Mouse (Mus musculus) lung, embryonic 16.5 days (tissue): ENCODE measurements around the gene Gh. TPM values are rescaled to one million over a fixed set of nuclear protein-coding genes. Genes with fewer than 3 reads are reported as not detected.

Experiments used
- ATAC-seq: fragments of 200-750 bp; cut with Nextera tagmentation; 2 replicates; pipeline ENCODE4 v1.8.0; 2017; ENCODE audit warnings: low read depth, mild to moderate bottlenecking, moderate library complexity
- H3K27ac ChIP-seq: fragments of 300-500 bp; sonication (generic); 2 replicates; pipeline ENCODE4 v1.5.1; 2014; ENCODE audit warnings: mild to moderate bottlenecking, control low read depth, low read length
- H3K27me3 ChIP-seq: fragments of 300-500 bp; sonication (generic); 2 replicates; pipeline ENCODE4 v1.6.1; 2014; ENCODE audit warnings: low read depth, low read length, mixed read lengths; ENCODE audit not compliant: control insufficient read depth, insufficient read depth
- H3K36me3 ChIP-seq: fragments of 300-500 bp; sonication (generic); 2 replicates; pipeline ENCODE4 v1.6.1; 2014; ENCODE audit warnings: low read length; ENCODE audit not compliant: control insufficient read depth, insufficient read depth
- H3K4me1 ChIP-seq: fragments of 300-500 bp; sonication (generic); replicated peaks from 2 replicates; pipeline ENCODE4 v1.6.1; 2014; ENCODE audit warnings: low read length, mixed read lengths; ENCODE audit not compliant: control insufficient read depth, insufficient read depth
- H3K4me2 ChIP-seq: fragments of 300-500 bp; sonication (generic); 2 replicates; pipeline ENCODE4 v1.6.1; 2014; ENCODE audit warnings: low read depth, low read length, control low read depth
- H3K4me3 ChIP-seq: fragments of 300-500 bp; sonication (generic); 2 replicates; pipeline ENCODE4 v1.5.1; 2014; ENCODE audit warnings: mild to moderate bottlenecking, low read length, control low read depth
- H3K9ac ChIP-seq: fragments of 300-500 bp; sonication (generic); 2 replicates; pipeline ENCODE4 v1.6.1; 2014; ENCODE audit warnings: low read length, control low read depth
- H3K9me3 ChIP-seq: fragments of 300-500 bp; sonication (generic); 2 replicates; pipeline ENCODE4 v1.6.1; 2016; ENCODE audit warnings: low read length; ENCODE audit not compliant: control insufficient read depth
- WGBS: fragments of 180-500 bp; shearing (Covaris S2); extraction: QIAGEN DNeasy Blood & Tissue Kit; methylation state at CpG from one replicate; pipeline ENCODE4 v1.1.7; 2014; 5-methylcytosine and 5-hydroxymethylcytosine counted together
- polyA plus RNA-seq: library from polyadenylated mRNA; unstranded; fragments of >200 nt; fragmentation: Nextera tagmentation; extraction: Ambion mirVana; gene quantifications from 2 replicates; pipeline ENCODE4 v1.2.1, GENCODE M21; 2015

Gh gene
- polyA plus RNA-seq, 1 experiment from 2014 or later: not detected

GRCm38 (mm10) chr11:106316416-106316815 lies 14.8 kb upstream of the Gh start:
- WGBS: 57% methylated on average over 1 of the region's 1 CpGs
- H3K27ac ChIP-seq: no peak overlapping the region
- no peak overlapping the region for H3K4me2 ChIP-seq
- no peaks in the 10 kb centered on the region for H3K27me3 ChIP-seq
- no peak for ATAC-seq
- H3K9me3 ChIP-seq: no peaks in the 10 kb centered on the region
- H3K9ac ChIP-seq: no peak overlapping the region
- peaks cover 3% of the 10 kb centered on the region; the same call in 1 of the 2 replicates for H3K4me1 ChIP-seq
- no peaks in the 10 kb centered on the region for H3K36me3 ChIP-seq
- H3K4me3 ChIP-seq: no peak overlapping the region

- no peaks in the 10 kb centered on the region for H3K27me3 ChIP-seq
- H3K9ac ChIP-seq: peak within 1 kb of the TSS; percentile 35; the same call in 1 of the 2 replicates
- H3K27ac ChIP-seq: peak within 1 kb of the TSS; percentile 38; the same call in 1 of the 2 replicates
- WGBS: 64% methylated on average over 9 of the region's 9 CpGs
- no peaks in the 10 kb centered on the region for H3K36me3 ChIP-seq
- H3K4me1 ChIP-seq: peaks cover 3% of the 10 kb centered on the region; the same call in 1 of the 2 replicates
- no peak within 1 kb of the TSS; the same call in 1 of the 2 replicates for H3K4me3 ChIP-seq
- H3K4me2 ChIP-seq: peak within 1 kb of the TSS; percentile 15; the same call in 1 of the 2 replicates
- ATAC-seq: no peak
- H3K9me3 ChIP-seq: no peaks in the 10 kb centered on the region
These were observed 12.7 kb upstream of the Gh start, which contains the start of gene Cd79b for GRCm38 (mm10) chr11:106314333-106314812. Gene Cd79b (minus strand): TSS chr11:106314762.

- Histone ChIP-seq H3K27me3 (no peaks in the 10 kb centered on the region), H3K27ac (no peak overlapping the region), H3K4me3 (no peak overlapping the region), H3K36me3 (no peaks in the 10 kb centered on the region), H3K9ac (no peak overlapping the region), H3K4me1 (no peaks in the 10 kb centered on the region), H3K4me2 (peak overlapping the region; percentile 15), H3K9me3 (no peaks in the 10 kb centered on the region)
- WGBS: 46% methylated on average over 5 of the region's 5 CpGs
- ATAC-seq: peak; percentile 88
These were observed 11.9 kb upstream of the Gh start for GRCm38 (mm10) chr11:106313533-106313932.

GRCm38 (mm10) chr11:106310123-106310522 lies 8.5 kb upstream of the Gh start:
- no peak overlapping the region for H3K4me2 ChIP-seq
- ATAC-seq: no peak
- no peaks in the 10 kb centered on the region for H3K36me3 ChIP-seq
- H3K27me3 ChIP-seq: no peaks in the 10 kb centered on the region
- H3K4me3 ChIP-seq: no peak overlapping the region
- WGBS: 76% methylated on average over 5 of the region's 5 CpGs
- H3K27ac ChIP-seq: no peak overlapping the region
- no peaks in the 10 kb centered on the region for H3K4me1 ChIP-seq
- H3K9ac ChIP-seq: no peak overlapping the region
- H3K9me3 ChIP-seq: no peaks in the 10 kb centered on the region

GRCm38 (mm10) chr11:106308162-106308561 lies 6.5 kb upstream of the Gh start:
- Histone ChIP-seq H3K27ac (no peak overlapping the region), H3K4me3 (no peak overlapping the region), H3K4me1 (no peaks in the 10 kb centered on the region), H3K9me3 (no peaks in the 10 kb centered on the region), H3K36me3 (no peaks in the 10 kb centered on the region), H3K4me2 (no peak overlapping the region), H3K27me3 (no peaks in the 10 kb centered on the region), H3K9ac (no peak overlapping the region)
- ATAC-seq: no peak
- 68% methylated on average over 11 of the region's 11 CpGs for WGBS

GRCm38 (mm10) chr11:106307432-106307831 lies 5.8 kb upstream of the Gh start:
- Histone ChIP-seq H3K9ac (no peak overlapping the region), H3K9me3 (no peaks in the 10 kb centered on the region), H3K36me3 (no peaks in the 10 kb centered on the region), H3K4me3 (no peak overlapping the region), H3K27ac (no peak overlapping the region), H3K27me3 (no peaks in the 10 kb centered on the region), H3K4me2 (no peak overlapping the region), H3K4me1 (no peaks in the 10 kb centered on the region)
- WGBS: 35% methylated on average over 5 of the region's 5 CpGs
- ATAC-seq: no peak

GRCm38 (mm10) chr11:106306758-106307157 lies 5.1 kb upstream of the Gh start:
- Histone ChIP-seq H3K4me2 (no peak overlapping the region), H3K27ac (no peak overlapping the region), H3K36me3 (no peaks in the 10 kb centered on the region), H3K4me3 (no peak overlapping the region), H3K9ac (no peak overlapping the region), H3K9me3 (no peaks in the 10 kb centered on the region), H3K27me3 (no peaks in the 10 kb centered on the region), H3K4me1 (no peaks in the 10 kb centered on the region)
- 85% methylated on average over 9 of the region's 9 CpGs for WGBS
- no peak for ATAC-seq

- Histone ChIP-seq H3K27me3 (no peaks in the 10 kb centered on the region), H3K9me3 (no peaks in the 10 kb centered on the region), H3K4me1 (no peaks in the 10 kb centered on the region), H3K4me3 (no peak overlapping the region), H3K27ac (no peak overlapping the region), H3K36me3 (no peaks in the 10 kb centered on the region), H3K9ac (no peak overlapping the region), H3K4me2 (no peak overlapping the region)
- no peak for ATAC-seq
- 80% methylated on average over 3 of the region's 3 CpGs for WGBS
These were observed 4.4 kb upstream of the Gh start for GRCm38 (mm10) chr11:106306065-106306385.

GRCm38 (mm10) chr11:106305348-106306064 lies 3.8 kb upstream of the Gh start:
- Histone ChIP-seq H3K27me3 (no peaks in the 10 kb centered on the region), H3K9ac (no peak overlapping the region), H3K4me3 (no peak overlapping the region), H3K4me2 (no peak overlapping the region), H3K27ac (no peak overlapping the region), H3K9me3 (no peaks in the 10 kb centered on the region), H3K4me1 (no peaks in the 10 kb centered on the region), H3K36me3 (no peaks in the 10 kb centered on the region)
- no peak for ATAC-seq
- WGBS: 71% methylated on average over 10 of the region's 10 CpGs
